Mouse (Mus musculus): ENCODE measurements around the gene Donson.

Gene Donson

GRCm38 (mm10) chr16:91688619-91689334 lies at the start of gene Donson:
Gene Donson, minus strand, starts transcription at chr16:91688770.
- DNase-seq (ENCODE audit: extremely low read depth, insufficient read length, low spot score), result peak; percentile 92

GRCm38 (mm10) chr16:91736046-91736816 lies 47.7 kb upstream of the Donson start:
- no peak for DNase-seq (ENCODE audit: extremely low read depth, insufficient read length, low spot score)

- DNase-seq (ENCODE audit: extremely low read depth, insufficient read length, low spot score), result no peak
Observed at GRCm38 (mm10) chr16:91734771-91735170, 46.2 kb upstream of the Donson start.

GRCm38 (mm10) chr16:91732816-91733215 lies 44.2 kb upstream of the Donson start:
- no peak for DNase-seq (ENCODE audit: extremely low read depth, insufficient read length, low spot score)

- DNase-seq (ENCODE audit: extremely low read depth, insufficient read length, low spot score), result no peak
Observed at GRCm38 (mm10) chr16:91730446-91730845, 41.9 kb upstream of the Donson start.

- peak; percentile 56 for DNase-seq (ENCODE audit: extremely low read depth, insufficient read length, low spot score)
Observed at GRCm38 (mm10) chr16:91729821-91730441, 41.4 kb upstream of the Donson start.

GRCm38 (mm10) chr16:91729066-91729482 lies 40.5 kb upstream of the Donson start, which contains the start of gene Itsn1:
Gene Itsn1, plus strand, starts transcription at chr16:91729281.
- peak; percentile 93 for DNase-seq (ENCODE audit: extremely low read depth, insufficient read length, low spot score)

- peak; percentile 95 for DNase-seq (ENCODE audit: extremely low read depth, insufficient read length, low spot score)
Observed at GRCm38 (mm10) chr16:91728123-91729065, 39.8 kb upstream of the Donson start, which contains the start of gene Cryzl1. Gene Cryzl1, minus strand, starts transcription at chr16:91728975.

GRCm38 (mm10) chr16:91727433-91727832 lies 38.9 kb upstream of the Donson start:
- peak; percentile 35 for DNase-seq (ENCODE audit: extremely low read depth, insufficient read length, low spot score)

- DNase-seq (ENCODE audit: extremely low read depth, insufficient read length, low spot score), result peak; percentile 20
Observed at GRCm38 (mm10) chr16:91724247-91724646, 35.7 kb upstream of the Donson start.

- DNase-seq (ENCODE audit: extremely low read depth, insufficient read length, low spot score), result no peak
Observed at GRCm38 (mm10) chr16:91717399-91717798, 28.8 kb upstream of the Donson start.

- no peak for DNase-seq (ENCODE audit: extremely low read depth, insufficient read length, low spot score)
Observed at GRCm38 (mm10) chr16:91716927-91717349, 28.4 kb upstream of the Donson start.

- DNase-seq (ENCODE audit: extremely low read depth, insufficient read length, low spot score), result no peak
Observed at GRCm38 (mm10) chr16:91710241-91710640, 21.7 kb upstream of the Donson start.

- no peak for DNase-seq (ENCODE audit: extremely low read depth, insufficient read length, low spot score)
Observed at GRCm38 (mm10) chr16:91704603-91705340, 16.2 kb upstream of the Donson start.

GRCm38 (mm10) chr16:91702771-91703188 lies 14.2 kb upstream of the Donson start:
- DNase-seq (ENCODE audit: extremely low read depth, insufficient read length, low spot score), result no peak

- no peak for DNase-seq (ENCODE audit: extremely low read depth, insufficient read length, low spot score)
Observed at GRCm38 (mm10) chr16:91701908-91702307, 13.3 kb upstream of the Donson start.

GRCm38 (mm10) chr16:91698995-91699394 lies 10.4 kb upstream of the Donson start:
- DNase-seq (ENCODE audit: extremely low read depth, insufficient read length, low spot score), result no peak

GRCm38 (mm10) chr16:91695108-91695755 lies 6.7 kb upstream of the Donson start:
- DNase-seq (ENCODE audit: extremely low read depth, insufficient read length, low spot score), result no peak
